Mouse (Mus musculus): ENCODE measurements at regions not wholly inside any gene's neighbourhood (a gene's known extent, or its start where the extent isn't known, plus 50 kb on each side); places are given as distances from the start of the nearest gene placed in this dataset.

- no peak overlapping the region for H3K4me3 ChIP-seq (ENCODE audit: insufficient read depth, low read depth, low read length)
- H3K27ac ChIP-seq (replicated peaks; ENCODE audit: low read depth, low read length), result no peak overlapping the region
- H3K4me1 ChIP-seq (ENCODE audit: control insufficient read depth, insufficient read depth, insufficient read length, low read length), result no peaks in the 10 kb centered on the region
Measured at GRCm38 (mm10) chr1:43247609-43248008, 50.8 kb upstream of the Fhl2 start.

GRCm38 (mm10) chr1:43250281-43250680 is 53.5 kb upstream of the Fhl2 start:
- H3K4me3 ChIP-seq (ENCODE audit: insufficient read depth, low read depth, low read length), result no peak overlapping the region
- no peaks in the 10 kb centered on the region for H3K4me1 ChIP-seq (ENCODE audit: control insufficient read depth, insufficient read depth, insufficient read length, low read length)
- no peak overlapping the region for H3K27ac ChIP-seq (replicated peaks; ENCODE audit: low read depth, low read length)

DNA sequence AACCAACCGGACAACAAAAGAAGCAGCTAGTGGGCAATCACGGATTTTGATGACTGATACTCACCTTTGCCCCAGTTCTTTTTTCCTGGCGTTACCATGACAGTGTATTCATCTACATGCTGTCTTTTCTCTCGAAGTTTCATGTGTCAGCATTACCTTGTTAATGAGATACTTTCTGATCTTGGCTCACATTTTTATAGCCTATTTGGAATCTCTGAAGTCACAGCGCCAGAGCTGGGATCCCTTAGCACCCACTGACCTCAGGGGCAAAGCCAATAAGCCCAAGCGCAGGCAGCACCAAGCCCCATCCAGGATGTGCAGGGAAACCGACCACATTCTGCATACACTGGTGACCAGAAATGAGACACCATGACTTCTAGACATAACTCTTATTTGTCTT is 54.6 kb upstream of the Fhl2 start:
- H3K27ac ChIP-seq (replicated peaks; ENCODE audit: low read depth, low read length), result no peak overlapping the region
- H3K4me3 ChIP-seq (ENCODE audit: insufficient read depth, low read depth, low read length), result no peak overlapping the region
- H3K4me1 ChIP-seq (ENCODE audit: control insufficient read depth, insufficient read depth, insufficient read length, low read length), result no peaks in the 10 kb centered on the region

GRCm38 (mm10) chr1:43254129-43254528 is 57.3 kb upstream of the Fhl2 start:
- no peak overlapping the region for H3K4me3 ChIP-seq (ENCODE audit: insufficient read depth, low read depth, low read length)
- no peak overlapping the region for H3K27ac ChIP-seq (replicated peaks; ENCODE audit: low read depth, low read length)
- H3K4me1 ChIP-seq (ENCODE audit: control insufficient read depth, insufficient read depth, insufficient read length, low read length), result no peaks in the 10 kb centered on the region

- no peak overlapping the region for H3K4me3 ChIP-seq (ENCODE audit: insufficient read depth, low read depth, low read length)
- H3K27ac ChIP-seq (replicated peaks; ENCODE audit: low read depth, low read length), result no peak overlapping the region
- H3K4me1 ChIP-seq (ENCODE audit: control insufficient read depth, insufficient read depth, insufficient read length, low read length), result no peaks in the 10 kb centered on the region
Measured at GRCm38 (mm10) chr1:43256078-43256477, 59.3 kb upstream of the Fhl2 start.

DNA sequence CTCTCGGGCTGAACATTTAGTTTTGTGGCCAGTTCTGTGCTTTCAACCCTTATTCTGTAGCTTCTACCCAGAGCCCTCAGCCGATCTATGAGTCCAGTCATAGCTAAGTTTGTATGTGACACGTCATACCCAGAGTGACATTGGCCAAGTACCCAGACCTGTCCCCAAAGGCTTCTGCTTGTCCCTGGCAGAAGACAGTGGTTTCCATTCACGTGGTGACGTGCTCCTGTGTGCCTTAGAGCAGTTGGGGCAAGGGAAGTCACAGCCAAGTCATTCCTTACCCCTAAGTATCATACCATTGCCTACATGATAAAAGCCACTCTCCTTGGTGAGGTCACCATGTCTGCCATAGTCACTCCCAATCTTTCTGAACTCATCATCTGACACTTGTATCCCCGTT is 61.1 kb upstream of the Fhl2 start:
- Histone ChIP-seq H3K27ac (replicated peaks; ENCODE audit: low read depth, low read length) (no peak overlapping the region), H3K4me1 (ENCODE audit: control insufficient read depth, insufficient read depth, insufficient read length, low read length) (no peaks in the 10 kb centered on the region), H3K4me3 (ENCODE audit: insufficient read depth, low read depth, low read length) (no peak overlapping the region)

DNA sequence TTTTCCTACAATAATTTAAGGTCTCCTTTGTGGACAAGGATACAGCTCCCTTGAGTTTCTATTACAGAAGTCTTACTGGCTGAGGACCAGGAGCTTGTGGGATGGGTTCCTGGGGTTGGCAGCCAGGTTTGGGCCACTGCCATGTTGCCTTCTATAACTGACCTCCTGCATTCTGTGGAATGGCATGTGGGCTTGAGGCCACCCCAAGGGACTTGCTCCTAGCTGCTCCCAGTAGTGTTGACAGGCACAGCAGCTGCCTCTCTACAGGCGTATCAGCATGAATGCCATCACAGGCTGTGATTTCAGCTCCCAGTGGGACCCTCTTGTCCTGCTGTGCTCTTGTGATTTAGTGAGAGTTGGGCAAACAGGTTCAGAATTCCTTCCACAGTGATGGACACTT is 63.1 kb upstream of the Fhl2 start:
- Histone ChIP-seq H3K27ac (replicated peaks; ENCODE audit: low read depth, low read length) (no peak overlapping the region), H3K4me3 (ENCODE audit: insufficient read depth, low read depth, low read length) (no peak overlapping the region), H3K4me1 (ENCODE audit: control insufficient read depth, insufficient read depth, insufficient read length, low read length) (no peaks in the 10 kb centered on the region)

DNA sequence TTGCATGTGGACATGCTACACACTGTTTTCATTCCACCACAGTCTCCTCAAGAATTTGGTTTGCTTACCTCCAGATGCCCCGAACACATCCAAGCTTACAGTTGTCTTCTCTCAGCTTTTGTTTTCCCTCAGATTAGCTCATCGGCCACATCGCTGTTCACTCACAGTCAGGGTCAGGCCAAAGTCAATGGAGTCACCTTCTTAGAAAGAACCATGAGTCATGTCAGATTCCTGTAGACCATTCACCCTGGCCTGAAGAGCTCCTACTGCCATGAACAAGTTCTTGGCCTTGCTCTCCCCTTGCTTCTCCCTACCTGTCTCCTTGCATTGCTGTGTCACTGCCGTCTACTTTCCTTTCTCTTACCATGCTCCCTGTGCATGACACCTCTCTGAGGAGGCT is 63.7 kb upstream of the Fhl2 start:
- H3K27ac ChIP-seq (replicated peaks; ENCODE audit: low read depth, low read length), result no peak overlapping the region
- H3K4me3 ChIP-seq (ENCODE audit: insufficient read depth, low read depth, low read length), result no peak overlapping the region
- H3K4me1 ChIP-seq (ENCODE audit: control insufficient read depth, insufficient read depth, insufficient read length, low read length), result no peaks in the 10 kb centered on the region

DNA sequence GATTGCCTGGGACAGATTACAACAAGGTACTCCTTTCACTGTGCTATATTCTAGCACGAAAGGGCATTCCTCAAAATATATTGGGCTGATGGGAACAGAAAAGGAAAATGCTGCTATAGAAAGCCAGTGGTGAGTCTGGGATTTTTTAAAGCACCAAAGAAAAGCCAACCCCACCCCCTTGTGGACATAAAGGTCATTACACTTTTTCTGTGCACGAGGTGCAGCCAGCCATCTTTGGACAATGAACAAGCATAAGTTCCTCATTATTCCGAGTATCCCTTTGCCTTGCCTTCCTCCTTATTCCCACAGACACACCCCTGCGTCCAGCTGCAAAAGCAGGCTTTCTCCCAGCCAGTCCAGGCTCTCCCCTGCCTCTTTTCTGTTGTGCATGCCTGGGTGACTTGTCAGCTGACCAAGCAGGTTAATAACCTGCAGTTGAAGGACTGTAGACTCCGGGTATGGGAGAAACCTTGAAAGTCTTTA is 67.7 kb upstream of the Fhl2 start:
- H3K27ac ChIP-seq (replicated peaks; ENCODE audit: low read depth, low read length), result no peak overlapping the region
- no peak overlapping the region for H3K4me3 ChIP-seq (ENCODE audit: insufficient read depth, low read depth, low read length)
- no peaks in the 10 kb centered on the region for H3K4me1 ChIP-seq (ENCODE audit: control insufficient read depth, insufficient read depth, insufficient read length, low read length)

DNA sequence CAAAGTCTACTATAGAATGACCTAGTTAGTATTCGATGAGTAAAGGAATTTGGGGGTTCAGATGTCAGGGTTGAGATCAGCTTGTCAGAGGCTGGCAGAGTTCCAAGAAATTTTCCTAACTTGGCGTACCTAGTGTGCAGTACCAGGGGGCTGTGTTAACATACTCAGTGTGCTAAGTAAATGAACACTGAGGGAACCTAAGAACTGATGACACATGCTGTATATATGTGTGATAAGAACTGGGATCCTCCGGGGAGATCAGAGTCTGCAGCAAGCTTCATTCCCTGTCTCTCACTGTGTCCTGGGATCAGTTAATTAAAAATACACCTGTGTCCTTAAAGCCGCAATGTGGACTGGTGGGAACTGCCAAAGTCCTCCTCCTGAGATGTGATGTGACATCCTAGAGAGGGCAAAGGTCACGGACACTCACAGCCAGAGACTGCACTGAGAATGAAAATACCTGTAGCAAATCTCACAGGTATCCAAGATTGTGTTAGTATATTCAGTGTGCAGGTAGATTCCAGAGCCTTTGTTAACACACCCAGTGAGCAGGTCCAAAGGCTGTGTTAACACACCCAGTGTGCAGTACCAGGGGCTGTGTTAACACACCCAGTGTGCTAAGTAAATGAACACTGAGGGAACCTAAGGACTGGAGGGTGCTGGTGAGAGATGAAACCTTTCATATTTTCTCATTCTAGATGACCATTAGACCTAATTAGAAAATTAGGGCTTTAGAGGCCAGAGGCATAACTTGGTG is 69.1 kb upstream of the Fhl2 start:
- Histone ChIP-seq H3K4me3 (ENCODE audit: insufficient read depth, low read depth, low read length) (no peak overlapping the region), H3K4me1 (ENCODE audit: control insufficient read depth, insufficient read depth, insufficient read length, low read length) (no peaks in the 10 kb centered on the region), H3K27ac (replicated peaks; ENCODE audit: low read depth, low read length) (no peak overlapping the region)

DNA sequence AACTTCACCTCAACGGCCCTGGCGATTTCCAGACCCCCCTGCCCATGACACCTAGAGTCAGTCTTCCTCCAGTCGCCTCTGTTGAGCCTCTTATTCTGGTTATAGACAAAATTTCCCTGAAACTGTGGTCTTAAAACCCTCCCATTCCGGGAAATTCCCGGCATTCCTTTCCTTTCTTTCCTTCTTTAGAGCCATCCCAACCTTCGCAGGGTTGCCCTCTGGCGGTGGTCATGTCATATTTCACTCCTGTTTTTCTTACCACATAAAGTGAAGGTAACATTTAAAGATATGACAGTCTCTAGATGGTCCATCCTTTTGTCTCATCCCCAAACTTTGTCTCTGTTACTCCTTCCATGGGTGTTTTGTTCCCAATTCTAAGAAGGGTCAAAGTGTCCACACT is 72.9 kb upstream of the Fhl2 start:
- Histone ChIP-seq H3K4me3 (ENCODE audit: insufficient read depth, low read depth, low read length) (no peak overlapping the region), H3K27ac (replicated peaks; ENCODE audit: low read depth, low read length) (no peak overlapping the region), H3K4me1 (ENCODE audit: control insufficient read depth, insufficient read depth, insufficient read length, low read length) (no peaks in the 10 kb centered on the region)

- H3K4me3 ChIP-seq (ENCODE audit: insufficient read depth, low read depth, low read length), result no peak overlapping the region
- no peaks in the 10 kb centered on the region for H3K4me1 ChIP-seq (ENCODE audit: control insufficient read depth, insufficient read depth, insufficient read length, low read length)
- no peak overlapping the region for H3K27ac ChIP-seq (replicated peaks; ENCODE audit: low read depth, low read length)
Measured at GRCm38 (mm10) chr1:43273236-43273868, 76.6 kb upstream of the Fhl2 start.

DNA sequence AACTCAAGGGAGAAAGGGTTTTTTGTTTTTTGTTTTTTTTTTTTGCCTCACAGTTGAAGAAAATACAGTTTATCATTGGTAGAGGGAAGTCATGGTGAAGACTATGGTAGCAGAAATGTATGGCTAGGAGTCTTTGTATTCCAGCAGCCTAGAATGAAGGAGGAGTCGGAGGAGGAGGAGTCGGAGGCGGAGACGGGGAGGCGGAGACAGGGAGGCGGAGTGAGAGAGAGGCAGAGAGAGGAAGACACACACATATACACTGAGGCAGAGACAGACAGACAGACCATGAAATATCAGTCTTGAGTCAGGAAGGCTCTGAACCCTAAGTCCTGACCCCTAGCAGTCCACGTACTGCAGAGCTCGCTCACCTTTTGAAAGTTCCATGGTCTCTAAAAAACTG is 95.0 kb upstream of the Fhl2 start:
- Histone ChIP-seq H3K27ac (replicated peaks; ENCODE audit: low read depth, low read length) (no peak overlapping the region), H3K4me1 (ENCODE audit: control insufficient read depth, insufficient read depth, insufficient read length, low read length) (no peaks in the 10 kb centered on the region), H3K4me3 (ENCODE audit: insufficient read depth, low read depth, low read length) (no peak overlapping the region)

GRCm38 (mm10) chr1:43292561-43292960 is 95.8 kb upstream of the Fhl2 start:
- H3K27ac ChIP-seq (replicated peaks; ENCODE audit: low read depth, low read length), result no peak overlapping the region
- no peaks in the 10 kb centered on the region for H3K4me1 ChIP-seq (ENCODE audit: control insufficient read depth, insufficient read depth, insufficient read length, low read length)
- H3K4me3 ChIP-seq (ENCODE audit: insufficient read depth, low read depth, low read length), result no peak overlapping the region

DNA sequence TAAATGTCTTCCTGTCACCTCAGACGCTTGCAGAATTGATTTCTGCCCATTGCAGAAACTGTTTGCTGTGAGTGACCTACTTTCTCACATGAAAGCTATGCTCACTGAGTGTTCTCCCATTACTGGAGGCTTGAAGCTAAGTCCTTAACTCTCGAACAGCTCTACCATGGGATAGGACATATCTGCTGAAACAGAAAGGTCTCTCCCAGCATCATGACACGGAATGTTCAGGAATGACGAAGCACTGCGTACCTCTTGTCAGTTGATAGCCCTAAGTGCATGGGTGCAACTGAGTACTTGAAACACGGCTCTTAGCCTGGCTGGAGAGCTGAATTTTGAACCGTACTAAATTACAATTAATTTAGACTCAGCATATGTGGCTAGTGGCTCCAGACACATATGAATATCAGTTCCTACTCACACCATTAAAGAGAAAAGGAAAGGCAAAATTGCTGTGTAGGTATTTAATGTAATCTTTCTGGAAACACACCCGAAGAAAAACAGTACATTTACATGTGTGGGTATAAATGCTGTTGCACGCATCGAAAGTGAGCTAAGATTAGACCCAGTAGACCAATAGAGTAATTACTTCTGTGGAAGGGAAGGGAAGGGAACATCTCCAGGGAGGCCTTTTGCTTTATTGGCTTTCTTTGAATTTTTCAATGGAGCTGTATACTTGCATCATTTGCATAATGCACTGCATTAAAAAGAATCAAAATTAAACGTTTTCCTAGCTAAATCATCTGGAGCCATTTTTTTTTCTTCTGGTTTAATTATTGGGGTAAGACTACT is 97.6 kb upstream of the Fhl2 start:
- H3K27ac ChIP-seq (replicated peaks; ENCODE audit: low read depth, low read length), result no peak overlapping the region
- no peaks in the 10 kb centered on the region for H3K4me1 ChIP-seq (ENCODE audit: control insufficient read depth, insufficient read depth, insufficient read length, low read length)
- H3K4me3 ChIP-seq (ENCODE audit: insufficient read depth, low read depth, low read length), result no peak overlapping the region
